Mouse (Mus musculus) embryonic facial prominence, embryonic 11.5 days (tissue): ENCODE data around the gene Senp2. TPM values are rescaled to one million over a fixed set of nuclear protein-coding genes. Genes with fewer than 3 reads are reported as not detected.

Experiments
- ATAC-seq: fragments of 200-750 bp; cut with Nextera tagmentation; replicated peaks from 2 replicates; pipeline ENCODE4 v1.8.0; 2017; ENCODE audit warnings: low read depth; ENCODE audit not compliant: insufficient number of reproducible peaks, low FRiP score, low TSS enrichment
- DNase-seq: peaks from one replicate; pipeline ENCODE4 v3.0.0-alpha.2; 2015; ENCODE audit warnings: low spot score
- H3K27ac ChIP-seq: fragments of 300-500 bp; sonication (generic); replicated peaks from 2 replicates; pipeline ENCODE4 v1.5.1; 2014; ENCODE audit warnings: mild to moderate bottlenecking, low read depth, low read length, control low read depth
- H3K27me3 ChIP-seq: fragments of 300-500 bp; sonication (generic); 2 replicates; pipeline ENCODE4 v1.6.1; 2014; ENCODE audit warnings: mild to moderate bottlenecking, low read length, moderate library complexity, mixed read lengths; ENCODE audit not compliant: control insufficient read depth, insufficient read depth
- H3K36me3 ChIP-seq: fragments of 300-500 bp; sonication (generic); replicated peaks from 2 replicates; pipeline ENCODE4 v1.6.1; 2014; ENCODE audit warnings: low read depth, mild to moderate bottlenecking, low read length, moderate library complexity, mixed read lengths; ENCODE audit not compliant: control insufficient read depth, insufficient read depth
- H3K4me1 ChIP-seq: fragments of 300-500 bp; sonication (generic); 2 replicates; pipeline ENCODE4 v1.6.1; 2014; ENCODE audit warnings: low read length, mixed read lengths; ENCODE audit not compliant: control insufficient read depth, insufficient read depth
- H3K4me2 ChIP-seq: fragments of 300-500 bp; sonication (generic); 2 replicates; pipeline ENCODE4 v1.6.1; 2014; ENCODE audit warnings: low read depth, mild to moderate bottlenecking, control low read depth, low read length, moderate library complexity
- H3K4me3 ChIP-seq: fragments of 300-500 bp; sonication (generic); 2 replicates; pipeline ENCODE4 v1.5.1; 2014; ENCODE audit warnings: low read depth, low read length, control low read depth
- H3K9ac ChIP-seq: fragments of 300-500 bp; sonication (generic); replicated peaks from 2 replicates; pipeline ENCODE4 v1.6.1; 2014; ENCODE audit warnings: mild to moderate bottlenecking, control low read depth, low read length
- H3K9me3 ChIP-seq: fragments of 300-500 bp; sonication (generic); replicated peaks from 2 replicates; pipeline ENCODE4 v1.6.1; 2016; ENCODE audit warnings: mild to moderate bottlenecking, low read length, inconsistent platforms, mixed read lengths; ENCODE audit not compliant: control insufficient read depth
- WGBS: fragments of 180-500 bp; shearing (Covaris S2); extraction: QIAGEN DNeasy Blood & Tissue Kit; methylation state at CpG from one replicate; pipeline ENCODE4 v1.1.7; 2014; 5-methylcytosine and 5-hydroxymethylcytosine counted together
- polyA plus RNA-seq: library from polyadenylated mRNA; unstranded; fragments of >200 nt; fragmentation: Nextera tagmentation; extraction: Ambion mirVana; gene quantifications from 2 replicates; pipeline ENCODE4 v1.2.1, GENCODE M21; 2014

The Senp2 gene
- polyA plus RNA-seq, 1 experiment from 2014 or later: 62.4 TPM

- peaks cover 9% of the 10 kb centered on the region for H3K36me3 ChIP-seq
Measured at GRCm38 (mm10) chr16:22027474-22027873, 18.2 kb downstream of the Senp2 start.

GRCm38 (mm10) chr16:22038554-22038953 lies 29.3 kb downstream of the Senp2 start:
- no peak for DNase-seq
- no peak overlapping the region for H3K9ac ChIP-seq

More at GRCm38 (mm10) chr16:22027474-22027873, 18.2 kb downstream of the Senp2 start:
- DNase-seq (no peak), ATAC-seq (no peak)
- Histone ChIP-seq H3K27me3 (no peaks in the 10 kb centered on the region), H3K27ac (no peak overlapping the region), H3K4me2 (no peak overlapping the region), H3K4me3 (no peak overlapping the region), H3K4me1 (no peaks in the 10 kb centered on the region), H3K9me3 (no peaks in the 10 kb centered on the region), H3K9ac (no peak overlapping the region)
- WGBS: 95% methylated on average over 5 of the region's 5 CpGs

GRCm38 (mm10) chr16:22039978-22040377 lies 30.7 kb downstream of the Senp2 start:
- Histone ChIP-seq H3K4me1 (no peaks in the 10 kb centered on the region), H3K4me2 (no peak overlapping the region), H3K27ac (no peak overlapping the region), H3K9ac (no peak overlapping the region), H3K4me3 (no peak overlapping the region), H3K27me3 (no peaks in the 10 kb centered on the region), H3K36me3 (peaks cover 2% of the 10 kb centered on the region), H3K9me3 (no peaks in the 10 kb centered on the region)
- ATAC-seq: no peak
- WGBS: 89% methylated on average over 1 of the region's 1 CpGs
- no peak for DNase-seq

More at GRCm38 (mm10) chr16:22038554-22038953, 29.3 kb downstream of the Senp2 start:
- H3K4me3 ChIP-seq: no peak overlapping the region
- no peaks in the 10 kb centered on the region for H3K27me3 ChIP-seq
- ATAC-seq: no peak
- WGBS: 90% methylated on average over 10 of the region's 10 CpGs
- no peak overlapping the region for H3K27ac ChIP-seq
- H3K36me3 ChIP-seq: peaks cover 2% of the 10 kb centered on the region
- no peaks in the 10 kb centered on the region for H3K4me1 ChIP-seq
- H3K4me2 ChIP-seq: no peak overlapping the region
- no peaks in the 10 kb centered on the region for H3K9me3 ChIP-seq

- peaks cover 2% of the 10 kb centered on the region for H3K36me3 ChIP-seq
- H3K27ac ChIP-seq: no peak overlapping the region
- no peaks in the 10 kb centered on the region for H3K27me3 ChIP-seq
- ATAC-seq (no peak), DNase-seq (no peak)
- H3K4me2 ChIP-seq: no peak overlapping the region
- H3K9ac ChIP-seq: no peak overlapping the region
- H3K4me3 ChIP-seq: no peak overlapping the region
- 90% methylated on average over 4 of the region's 4 CpGs for WGBS
- H3K9me3 ChIP-seq: no peaks in the 10 kb centered on the region
- H3K4me1 ChIP-seq: no peaks in the 10 kb centered on the region
Measured at GRCm38 (mm10) chr16:22043830-22044229, 34.5 kb downstream of the Senp2 start.

- Histone ChIP-seq H3K27ac (no peak overlapping the region), H3K4me1 (no peaks in the 10 kb centered on the region), H3K36me3 (no peaks in the 10 kb centered on the region; the same call in none of the 2 replicates), H3K27me3 (no peaks in the 10 kb centered on the region), H3K4me3 (no peak overlapping the region), H3K9me3 (no peaks in the 10 kb centered on the region), H3K4me2 (no peak overlapping the region), H3K9ac (no peak overlapping the region)
- DNase-seq (no peak), ATAC-seq (no peak)
- 96% methylated on average over 3 of the region's 3 CpGs for WGBS
Measured at GRCm38 (mm10) chr16:22045930-22046329, 36.6 kb downstream of the Senp2 start.

- Histone ChIP-seq H3K4me2 (no peak overlapping the region), H3K9me3 (no peaks in the 10 kb centered on the region), H3K4me1 (no peaks in the 10 kb centered on the region), H3K27me3 (no peaks in the 10 kb centered on the region), H3K27ac (no peak overlapping the region), H3K36me3 (no peaks in the 10 kb centered on the region; the same call in none of the 2 replicates), H3K4me3 (no peak overlapping the region), H3K9ac (no peak overlapping the region)
- ATAC-seq (no peak), DNase-seq (no peak)
- 93% methylated on average over 10 of the region's 10 CpGs for WGBS
Measured at GRCm38 (mm10) chr16:22046739-22047366, 37.6 kb downstream of the Senp2 start.

- H3K36me3 ChIP-seq: no peaks in the 10 kb centered on the region
- H3K4me2 ChIP-seq: no peak overlapping the region
- DNase-seq (no peak), ATAC-seq (no peak)
- no peaks in the 10 kb centered on the region for H3K9me3 ChIP-seq
- WGBS: 93% methylated on average over 21 of the region's 21 CpGs
- H3K4me1 ChIP-seq: no peaks in the 10 kb centered on the region
- H3K4me3 ChIP-seq: no peak overlapping the region
- no peak overlapping the region for H3K9ac ChIP-seq
- H3K27me3 ChIP-seq: no peaks in the 10 kb centered on the region
- H3K27ac ChIP-seq: no peak overlapping the region
Measured at GRCm38 (mm10) chr16:22053411-22053810, 44.1 kb downstream of the Senp2 start.

GRCm38 (mm10) chr16:22057498-22057897 lies 48.2 kb downstream of the Senp2 start:
- H3K4me3 ChIP-seq: no peak overlapping the region
- peaks cover 2% of the 10 kb centered on the region for H3K36me3 ChIP-seq
- no peak overlapping the region for H3K27ac ChIP-seq
- ATAC-seq (0 out of 2 replicates have a peak, but pooled peaks have one; percentile 11), DNase-seq (no peak)
- H3K4me1 ChIP-seq: no peaks in the 10 kb centered on the region
- no peaks in the 10 kb centered on the region for H3K9me3 ChIP-seq
- H3K27me3 ChIP-seq: no peaks in the 10 kb centered on the region
- no peak overlapping the region for H3K9ac ChIP-seq
- WGBS: 85% methylated on average over 6 of the region's 6 CpGs
- H3K4me2 ChIP-seq: no peak overlapping the region
